Mouse (Mus musculus) layer of hippocampus, adult 18-20 months (tissue): ENCODE data around the gene Gm49673. TPM values are rescaled to one million over a fixed set of nuclear protein-coding genes. Genes with fewer than 3 reads are reported as not detected.
"Not testable (repeated sequence)": the region's sequence is repeated elsewhere in the genome, so short reads cannot be mapped to it uniquely, and the experiment has no call there.

Experiments used
- DNase-seq, 2 experiments: peaks; one replicate each; pipeline ENCODE4 v3.0.0; 2022; ENCODE audit warnings: low spot score in 2 of 2
- long read RNA-seq: library from polyadenylated mRNA; stranded (forward); transcript quantifications from one replicate; pipeline ENCODE4 v2.0.0, GENCODE M21; 2021
- total RNA-seq, 2 experiments: library from RNA; stranded (reverse); gene quantifications; 2 replicates each; pipeline ENCODE4 v1.2.3; 2021

Gm49673 gene
- under 1 TPM; 0.13 to 0.22 TPM for total RNA-seq
- long read RNA-seq, partial matches to known transcripts = 2 of 3 reads
- long read RNA-seq, other reads (novel, unspliced or antisense) = 1 of 3 reads

- not testable (repeated sequence) for DNase-seq
Measured at GRCm38 (mm10) chr17:8147439-8148316, at the start of gene Gm49673, which contains the start of gene Rnaset2a. TSS of gene Gm49673 (minus strand) at chr17:8147788. TSS of gene Rnaset2a (minus strand) at chr17:8148097.

- DNase-seq = no peak
Measured at GRCm38 (mm10) chr17:8195685-8196376, 48.2 kb upstream of the Gm49673 start.

- DNase-seq = peak in 1 of 2 experiments; percentile 21
Measured at GRCm38 (mm10) chr17:8193678-8194077, 46.1 kb upstream of the Gm49673 start.

- DNase-seq = no peak
Measured at GRCm38 (mm10) chr17:8184217-8184616, 36.6 kb upstream of the Gm49673 start.

GRCm38 (mm10) chr17:8183815-8184214 lies 36.2 kb upstream of the Gm49673 start:
- no peak for DNase-seq

- DNase-seq = no peak
Measured at GRCm38 (mm10) chr17:8177090-8177489, 29.5 kb upstream of the Gm49673 start.

- DNase-seq = no peak
Measured at GRCm38 (mm10) chr17:8171081-8171480, 23.5 kb upstream of the Gm49673 start.

GRCm38 (mm10) chr17:8170331-8170730 lies 22.7 kb upstream of the Gm49673 start:
- DNase-seq = no peak

- not testable (repeated sequence) for DNase-seq
Measured at GRCm38 (mm10) chr17:8167436-8167835, 19.8 kb upstream of the Gm49673 start.

- DNase-seq = not testable (repeated sequence)
Measured at GRCm38 (mm10) chr17:8166454-8166853, 18.9 kb upstream of the Gm49673 start.

GRCm38 (mm10) chr17:8165977-8166376 lies 18.4 kb upstream of the Gm49673 start:
- DNase-seq = not testable (repeated sequence)

- DNase-seq = peak in 1 of 2 experiments; percentile 38
Measured at GRCm38 (mm10) chr17:8165608-8165945, 18.0 kb upstream of the Gm49673 start.

GRCm38 (mm10) chr17:8164701-8165607 lies 17.4 kb upstream of the Gm49673 start, which contains the start of gene Fgfr1op:
TSS of gene Fgfr1op (plus strand) at chr17:8165501.
- DNase-seq = peak; percentile 61 to 81

- peak in 1 of 2 experiments; percentile 73 for DNase-seq
Measured at GRCm38 (mm10) chr17:8160969-8161368, 13.4 kb upstream of the Gm49673 start.

- DNase-seq = not testable (repeated sequence)
Measured at GRCm38 (mm10) chr17:8158627-8159026, 11.0 kb upstream of the Gm49673 start.

GRCm38 (mm10) chr17:8155982-8156381 lies 8.4 kb upstream of the Gm49673 start:
- not testable (repeated sequence) for DNase-seq

- DNase-seq = not testable (repeated sequence)
Measured at GRCm38 (mm10) chr17:8155010-8155409, 7.4 kb upstream of the Gm49673 start.

GRCm38 (mm10) chr17:8146931-8147330 lies 657 bp downstream of the Gm49673 start:
- DNase-seq = not testable (repeated sequence)

GRCm38 (mm10) chr17:8143802-8144673 lies 3.5 kb downstream of the Gm49673 start:
- not testable (repeated sequence) for DNase-seq

- not testable (repeated sequence) for DNase-seq
Measured at GRCm38 (mm10) chr17:8140210-8140609, 7.4 kb downstream of the Gm49673 start.
